Mouse (Mus musculus): ENCODE measurements around the gene Renbp. TPM values are rescaled to one million over a fixed set of nuclear protein-coding genes. Genes with fewer than 3 reads are reported as not detected.

Renbp gene
- polyA plus RNA-seq, 1 experiment from 2014 or later = 33.6 TPM

DNA sequence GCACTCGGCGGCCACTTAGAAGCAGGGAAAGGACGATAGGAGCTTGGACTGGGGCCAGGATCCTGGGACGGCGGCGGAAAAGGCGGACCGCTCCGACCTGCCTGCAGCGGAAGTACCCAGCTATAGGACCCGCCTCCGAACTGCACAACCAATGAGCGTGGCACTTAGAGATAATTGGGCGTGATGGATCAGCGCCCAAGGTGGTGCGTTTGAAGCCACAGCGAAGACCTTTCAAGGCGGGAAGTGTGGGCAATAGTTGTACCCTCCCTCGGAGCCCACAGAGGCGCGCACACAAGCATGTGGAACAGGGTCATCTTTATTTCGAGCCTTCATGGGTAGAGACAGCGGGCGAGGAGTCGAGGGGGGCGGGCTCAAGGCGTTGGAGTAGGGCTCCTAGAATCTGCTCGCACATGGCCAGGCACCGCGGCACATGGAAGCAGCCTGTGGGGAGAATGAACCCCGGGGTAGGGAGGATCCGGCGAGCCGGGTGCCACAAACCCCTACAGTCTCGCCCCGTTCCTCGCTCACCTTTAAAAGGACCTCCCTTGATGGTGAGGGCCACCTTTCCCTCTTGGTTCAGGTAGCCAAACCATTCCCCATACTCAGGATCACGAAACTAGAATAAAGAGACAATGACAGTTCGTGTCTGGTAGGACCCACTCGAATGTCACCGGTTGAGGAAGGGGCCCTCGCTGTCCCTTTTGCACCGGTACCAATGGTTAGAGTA, 8.7 kb downstream of the Renbp start, which contains the start of the genes Arhgap4 and Naa10:
Arhgap4 (minus strand) TSS at position 48 of the 727 bp plus-strand sequence.
Naa10 (minus strand) TSS at position 122 of the 727 bp plus-strand sequence.
- peak; percentile 99 for ATAC-seq (ENCODE audit: insufficient read depth)
- no peak for TF ChIP-seq CTCF (IDR thresholded peaks at IDR 0.05; ENCODE audit: low read depth)
- Histone ChIP-seq H3K9me3 (ENCODE audit: low read depth, low read length) (no peaks in the 10 kb centered on the region), H3K27me3 (ENCODE audit: insufficient read depth, low read length) (no peaks in the 10 kb centered on the region), H3K4me2 (peak within 1 kb of the TSS; percentile 65), H3K27ac (ENCODE audit: low read depth) (peak within 1 kb of the TSS; percentile 80), H3K4me1 (ENCODE audit: insufficient read depth) (no peaks in the 10 kb centered on the region), H3K9ac (peak within 1 kb of the TSS; percentile 64), H3K4me3 (ENCODE audit: low read depth, low read length) (peak within 1 kb of the TSS; percentile 53), H3K36me3 (ENCODE audit: insufficient read depth) (peaks cover 25% of the 10 kb centered on the region; the same call in 1 of the 2 replicates)
- DNase-seq = peak; percentile 95
- 16% methylated on average over 43 of the region's 43 CpGs for WGBS

DNA sequence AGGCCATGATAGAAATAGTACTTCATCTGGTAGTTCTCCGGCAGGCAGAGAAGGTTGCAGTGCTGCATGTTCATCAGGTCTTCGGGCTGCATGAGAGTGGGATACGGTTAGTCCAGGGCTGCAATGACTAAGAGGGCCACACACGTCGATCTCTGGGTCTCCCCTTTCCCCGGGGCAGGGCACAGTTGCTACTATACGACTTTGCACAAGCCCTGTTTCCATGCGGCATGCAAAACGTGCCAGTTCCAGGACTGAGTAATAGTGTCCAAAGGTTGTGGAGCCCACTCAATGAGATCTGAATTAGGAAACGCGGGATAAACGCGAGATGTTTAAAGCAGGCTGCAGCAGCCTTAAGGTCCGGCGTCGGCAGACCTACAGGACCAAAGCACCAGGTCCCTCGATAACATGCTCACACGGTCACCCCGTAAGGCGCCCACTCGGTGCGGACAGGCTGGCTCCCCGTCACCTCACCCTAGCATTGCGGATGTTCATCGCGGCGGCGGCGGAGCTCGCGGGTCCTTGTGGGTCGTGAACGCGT, 9.3 kb downstream of the Renbp start:
- peak; percentile 35 for ATAC-seq (ENCODE audit: insufficient read depth)
- H3K36me3 ChIP-seq (ENCODE audit: insufficient read depth) = peaks cover 29% of the 10 kb centered on the region; the same call in 1 of the 2 replicates
- 14% methylated on average over 34 of the region's 34 CpGs for WGBS
- TF ChIP-seq CTCF (IDR thresholded peaks at IDR 0.05; ENCODE audit: low read depth) = no peak
- no peak for DNase-seq
- H3K4me3 ChIP-seq (ENCODE audit: low read depth, low read length) = peak overlapping the region; percentile 53
- no peaks in the 10 kb centered on the region for H3K9me3 ChIP-seq (ENCODE audit: low read depth, low read length)
- H3K27ac ChIP-seq (ENCODE audit: low read depth) = peak overlapping the region; percentile 56
- no peaks in the 10 kb centered on the region for H3K4me1 ChIP-seq (ENCODE audit: insufficient read depth)
- no peaks in the 10 kb centered on the region for H3K27me3 ChIP-seq (ENCODE audit: insufficient read depth, low read length)
- peak overlapping the region; percentile 64 for H3K9ac ChIP-seq
- H3K4me2 ChIP-seq = peak overlapping the region; percentile 65

DNA sequence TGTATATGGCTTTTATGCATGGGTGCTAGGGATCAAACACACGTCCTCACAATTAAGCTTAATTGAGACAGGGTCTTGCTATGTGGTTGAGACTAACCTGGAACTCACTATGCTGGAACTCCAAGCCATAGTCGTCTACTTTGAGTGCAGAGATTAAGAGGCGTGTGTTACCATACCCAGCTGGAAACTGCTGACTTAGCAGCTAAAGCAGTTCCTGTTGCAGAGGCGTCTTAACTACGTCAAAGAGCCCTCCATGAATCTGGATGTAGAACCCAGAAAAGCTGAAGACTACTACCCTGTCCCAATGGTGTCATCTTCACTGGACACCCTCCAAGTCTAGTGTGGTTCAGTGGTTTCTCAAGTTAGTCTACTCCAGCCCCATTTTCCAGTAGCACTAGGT, 12.0 kb downstream of the Renbp start:
- no peak for ATAC-seq (ENCODE audit: insufficient read depth)
- DNase-seq = no peak
- WGBS = 83% methylated on average over 5 of the region's 5 CpGs
- Histone ChIP-seq H3K9me3 (ENCODE audit: low read depth, low read length) (no peaks in the 10 kb centered on the region), H3K9ac (no peak overlapping the region), H3K4me2 (no peak overlapping the region), H3K4me1 (ENCODE audit: insufficient read depth) (no peaks in the 10 kb centered on the region), H3K36me3 (ENCODE audit: insufficient read depth) (peaks cover 29% of the 10 kb centered on the region; the same call in 1 of the 2 replicates), H3K27ac (ENCODE audit: low read depth) (no peak overlapping the region), H3K4me3 (ENCODE audit: low read depth, low read length) (no peak overlapping the region), H3K27me3 (ENCODE audit: insufficient read depth, low read length) (no peaks in the 10 kb centered on the region)
- TF ChIP-seq CTCF (IDR thresholded peaks at IDR 0.05; ENCODE audit: low read depth) = no peak

DNA sequence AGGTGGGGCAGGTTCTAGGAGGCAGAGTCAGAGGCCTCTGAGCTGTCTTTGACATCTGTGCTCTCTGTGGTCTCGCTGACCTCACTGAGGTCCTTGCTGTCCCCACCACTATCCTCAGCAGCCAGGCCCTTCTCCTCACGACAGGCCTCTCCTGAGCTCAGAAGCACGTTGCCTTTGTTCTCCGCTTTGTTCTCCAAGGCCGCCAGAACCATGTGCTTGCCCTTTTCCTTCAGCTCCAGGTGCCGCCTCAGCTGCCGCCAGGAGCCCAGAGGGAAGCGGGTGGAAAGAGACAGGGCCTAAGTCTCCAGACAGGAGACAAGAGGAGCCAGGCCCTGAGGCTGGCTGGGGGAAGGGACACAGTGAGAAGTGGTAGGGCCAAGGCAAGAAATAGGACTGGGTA, 13.7 kb downstream of the Renbp start:
- WGBS = 81% methylated on average over 8 of the region's 8 CpGs
- Histone ChIP-seq H3K9ac (no peak overlapping the region), H3K27me3 (ENCODE audit: insufficient read depth, low read length) (no peaks in the 10 kb centered on the region), H3K4me3 (ENCODE audit: low read depth, low read length) (no peak overlapping the region), H3K4me1 (ENCODE audit: insufficient read depth) (no peaks in the 10 kb centered on the region), H3K4me2 (no peak overlapping the region), H3K36me3 (ENCODE audit: insufficient read depth) (peaks cover 29% of the 10 kb centered on the region; the same call in 1 of the 2 replicates), H3K9me3 (ENCODE audit: low read depth, low read length) (no peaks in the 10 kb centered on the region), H3K27ac (ENCODE audit: low read depth) (no peak overlapping the region)
- no peak for DNase-seq
- ATAC-seq (ENCODE audit: insufficient read depth) = no peak
- no peak for TF ChIP-seq CTCF (IDR thresholded peaks at IDR 0.05; ENCODE audit: low read depth)

DNA sequence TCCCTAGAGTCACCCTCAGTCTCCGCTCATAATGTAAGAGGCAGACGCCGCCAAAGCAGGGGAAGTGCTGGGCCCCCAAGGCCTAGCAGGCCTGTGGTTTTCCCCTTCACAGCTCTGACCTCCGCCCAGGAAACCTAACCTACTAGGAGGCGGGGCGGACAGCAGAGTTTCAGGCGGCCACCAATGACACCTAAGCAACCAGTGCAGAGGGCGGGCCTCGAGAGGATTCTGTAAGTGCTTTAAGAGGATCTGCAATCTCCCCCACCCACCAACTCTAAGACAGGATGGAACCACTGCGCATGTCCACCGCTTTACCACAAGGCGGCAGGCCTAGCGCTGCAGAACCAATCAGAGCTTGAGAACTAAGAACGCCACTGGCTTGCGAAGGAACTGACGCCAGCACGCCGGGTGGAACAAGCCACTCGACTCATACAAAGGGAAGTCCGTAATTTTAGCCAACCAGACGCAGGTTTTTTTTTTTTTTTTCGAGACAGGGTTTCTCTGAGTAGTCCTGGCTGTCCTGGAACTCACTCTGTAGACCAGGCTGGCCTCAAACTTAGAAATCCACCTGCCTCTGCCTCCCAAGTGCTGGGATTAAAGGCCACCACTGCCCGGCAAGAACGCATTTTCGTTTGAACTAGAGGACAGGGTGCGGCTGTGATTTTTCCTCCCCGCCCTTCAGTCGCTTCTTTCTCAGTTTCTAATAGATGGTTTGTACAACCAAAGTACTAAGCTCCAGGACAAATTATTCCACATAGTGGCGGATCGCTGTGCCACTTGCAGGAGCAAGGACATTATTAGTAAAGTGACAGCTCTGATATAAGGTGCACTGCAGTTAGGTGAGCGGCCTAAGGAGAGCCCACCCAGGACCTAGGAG, 15.6 kb downstream of the Renbp start:
- H3K4me1 ChIP-seq (ENCODE audit: insufficient read depth) = no peaks in the 10 kb centered on the region
- TF ChIP-seq CTCF (IDR thresholded peaks at IDR 0.05; ENCODE audit: low read depth) = peak; percentile 66
- H3K27me3 ChIP-seq (ENCODE audit: insufficient read depth, low read length) = no peaks in the 10 kb centered on the region
- ATAC-seq (ENCODE audit: insufficient read depth) (peak; percentile 97), DNase-seq (peak; percentile 95)
- peak overlapping the region; percentile 55 for H3K4me2 ChIP-seq
- peak overlapping the region; percentile 6; the same call in 1 of the 2 replicates for H3K9ac ChIP-seq
- peaks cover 29% of the 10 kb centered on the region; the same call in 1 of the 2 replicates for H3K36me3 ChIP-seq (ENCODE audit: insufficient read depth)
- H3K27ac ChIP-seq (ENCODE audit: low read depth) = peak overlapping the region; percentile 84
- H3K4me3 ChIP-seq (ENCODE audit: low read depth, low read length) = peak overlapping the region; percentile 12; the same call in 1 of the 2 replicates
- WGBS = 21% methylated on average over 31 of the region's 31 CpGs
- no peaks in the 10 kb centered on the region for H3K9me3 ChIP-seq (ENCODE audit: low read depth, low read length)

DNA sequence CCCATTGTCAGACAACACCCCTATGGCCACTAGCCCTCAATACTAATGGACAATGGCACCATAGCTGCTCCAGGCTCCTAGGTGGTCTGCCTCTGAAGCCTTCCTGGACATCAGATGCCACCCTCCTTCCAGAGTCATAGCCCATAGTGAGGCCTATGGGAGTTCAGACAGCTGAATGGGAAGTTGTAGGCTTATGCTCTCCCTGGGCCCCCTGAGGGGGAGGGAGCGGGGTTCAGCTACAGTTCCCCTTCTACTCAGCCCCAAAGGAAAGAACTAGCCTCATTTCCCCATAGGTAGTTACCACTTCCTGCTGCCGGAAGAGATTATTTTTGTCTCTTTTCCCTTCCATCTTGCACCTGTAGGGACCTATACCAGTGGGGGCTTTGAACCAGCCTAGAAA, 19.1 kb downstream of the Renbp start:
- DNase-seq = no peak
- H3K4me2 ChIP-seq = peak overlapping the region; percentile 51; the same call in 1 of the 2 replicates
- no peak overlapping the region for H3K4me3 ChIP-seq (ENCODE audit: low read depth, low read length)
- TF ChIP-seq CTCF (IDR thresholded peaks at IDR 0.05; ENCODE audit: low read depth) = no peak
- H3K27ac ChIP-seq (ENCODE audit: low read depth) = no peak overlapping the region
- no peaks in the 10 kb centered on the region for H3K27me3 ChIP-seq (ENCODE audit: insufficient read depth, low read length)
- no peaks in the 10 kb centered on the region for H3K9me3 ChIP-seq (ENCODE audit: low read depth, low read length)
- H3K36me3 ChIP-seq (ENCODE audit: insufficient read depth) = no peaks in the 10 kb centered on the region
- H3K4me1 ChIP-seq (ENCODE audit: insufficient read depth) = no peaks in the 10 kb centered on the region
- ATAC-seq (ENCODE audit: insufficient read depth) = no peak
- 84% methylated on average over 2 of the region's 2 CpGs for WGBS
- H3K9ac ChIP-seq = no peak overlapping the region

Measured in lung, embryonic 14.5 days (tissue).